In the genomic region with DNA sequence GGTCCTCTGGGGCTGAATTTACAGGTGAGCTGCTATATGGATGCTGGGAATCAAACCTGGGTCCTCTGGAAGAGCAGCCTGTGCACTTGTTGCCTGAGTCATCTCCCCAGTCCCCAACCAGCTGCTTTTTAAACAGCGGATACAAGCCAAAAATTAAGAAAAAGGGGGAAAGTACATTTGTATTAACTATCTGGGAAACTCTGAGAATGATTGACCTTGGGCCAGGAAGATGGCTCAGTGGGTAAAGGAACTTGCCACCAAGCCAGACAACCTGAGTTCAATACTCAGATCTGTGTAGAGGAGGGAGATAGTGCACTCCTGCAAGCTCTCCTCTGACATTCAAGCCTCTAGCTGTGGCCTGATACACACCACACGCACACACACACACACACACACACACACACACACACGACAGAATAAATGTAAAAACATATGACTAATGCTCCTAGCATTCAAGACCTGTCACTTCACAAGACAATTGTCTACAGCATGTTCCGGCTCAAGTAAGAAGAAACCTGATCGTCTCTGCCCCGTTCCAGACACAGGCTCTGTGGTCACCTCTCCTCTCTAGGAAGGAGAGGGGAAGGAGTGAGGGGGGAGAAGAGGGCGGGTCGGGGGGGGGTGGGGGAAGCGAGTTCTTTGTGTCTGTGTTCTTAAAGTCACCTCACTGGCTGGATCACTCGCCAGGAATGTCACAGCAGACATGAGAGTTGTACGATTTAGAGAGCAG, we compare ENCODE assay signal across 19 mouse cellular contexts. TPM values are rescaled to one million over a fixed set of nuclear protein-coding genes. Genes with fewer than 3 reads are reported as not detected.
DNase-seq lines count a peak whose midpoint lies in the region; ATAC-seq and TF ChIP-seq lines count a peak whose summit lies in the region.
"Had no signal": no experiment of that assay in that cellular context is flagged by ENCODE, and none has a peak within 500 bp of the region (broad histone marks: within the 10 kb centered on the region; RNA-seq: fewer than 3 reads in every experiment).

No protein-coding gene starts in this region.

- no peak for DNase-seq in hindbrain, embryonic 10.5 days (ENCODE audit: low spot score)
- DNase-seq in hindbrain, postnatal 0 days (ENCODE audit: low spot score), result no peak
- DNase-seq in midbrain, embryonic 11.5 days (ENCODE audit: low spot score, missing footprints), result no peak
- no peak for DNase-seq in heart, adult 11 months
- DNase-seq in layer of hippocampus, postnatal 14 days (ENCODE audit: low spot score in 2 of 2), result no peak
- DNase-seq: adrenal gland, postnatal 10 days; cerebellum, adult 9-10 months; gastrocnemius, postnatal 36 days; heart, postnatal 36 days; liver; retina, postnatal 1 day had no signal

- TF ChIP-seq CTCF in hindbrain, postnatal 0 days (IDR thresholded peaks at IDR 0.05; ENCODE audit: low read depth), result no peak

- no peak overlapping the region for H3K9ac ChIP-seq in hindbrain, postnatal 0 days (replicated peaks; ENCODE audit: low read length)
- 0 out of 2 replicates have a peak overlapping the region, but pooled peaks have one; percentile 15 for H3K9ac ChIP-seq in midbrain, embryonic 12.5 days (replicated peaks)
- no peak overlapping the region for H3K9ac ChIP-seq in midbrain, embryonic 11.5 days (ENCODE audit: low read length)
- no peak overlapping the region for H3K9ac ChIP-seq in embryonic facial prominence, embryonic 13.5 days
- H3K9ac ChIP-seq: embryonic facial prominence, embryonic 15.5 days; forebrain, embryonic 13.5 days; heart, embryonic 12.5 days; neural tube, embryonic 15.5 days had no signal

- peaks cover 66% of the 10 kb centered on the region for H3K4me1 ChIP-seq in hindbrain, embryonic 10.5 days (replicated peaks)
- H3K4me1 ChIP-seq in hindbrain, postnatal 0 days (ENCODE audit: insufficient read depth, low read length), result peaks cover 7% of the 10 kb centered on the region
- peaks cover 22% of the 10 kb centered on the region for H3K4me1 ChIP-seq in midbrain, embryonic 12.5 days
- H3K4me1 ChIP-seq in midbrain, embryonic 11.5 days (ENCODE audit: control insufficient read depth, insufficient read depth, low read length), result peaks cover 7% of the 10 kb centered on the region
- peaks cover 34% of the 10 kb centered on the region for H3K4me1 ChIP-seq in embryonic facial prominence, embryonic 13.5 days

- peaks cover 51% of the 10 kb centered on the region for H3K27me3 ChIP-seq in hindbrain, embryonic 10.5 days (ENCODE audit: insufficient read depth, poor library complexity, severe bottlenecking)
- no peaks in the 10 kb centered on the region; the same call in 1 of the 2 replicates for H3K27me3 ChIP-seq in hindbrain, postnatal 0 days (ENCODE audit: insufficient read depth, low read length)
- H3K27me3 ChIP-seq in midbrain, embryonic 12.5 days, result peaks cover 31% of the 10 kb centered on the region
- H3K27me3 ChIP-seq in midbrain, embryonic 11.5 days (ENCODE audit: control insufficient read depth, insufficient read depth, low read length), result peaks cover 7% of the 10 kb centered on the region
- H3K27me3 ChIP-seq in embryonic facial prominence, embryonic 13.5 days, result peaks cover 28% of the 10 kb centered on the region
- H3K27me3 ChIP-seq: neural tube, embryonic 15.5 days had no signal

- 34% methylated on average over 11 of the region's 11 CpGs for WGBS in hindbrain, embryonic 10.5 days
- WGBS in hindbrain, postnatal 0 days, result 33% methylated on average over 11 of the region's 11 CpGs
- 35% methylated on average over 10 of the region's 11 CpGs for WGBS in midbrain, embryonic 12.5 days
- 30% methylated on average over 9 of the region's 11 CpGs for WGBS in midbrain, embryonic 11.5 days
- WGBS in embryonic facial prominence, embryonic 13.5 days, result 12% methylated on average over 11 of the region's 11 CpGs

- no peaks in the 10 kb centered on the region for H3K36me3 ChIP-seq in hindbrain, embryonic 10.5 days
- H3K36me3 ChIP-seq in hindbrain, postnatal 0 days (ENCODE audit: insufficient read depth, low read length), result no peaks in the 10 kb centered on the region
- H3K36me3 ChIP-seq in midbrain, embryonic 12.5 days, result no peaks in the 10 kb centered on the region
- no peaks in the 10 kb centered on the region for H3K36me3 ChIP-seq in midbrain, embryonic 11.5 days (ENCODE audit: control insufficient read depth, insufficient read depth, low read length)
- no peaks in the 10 kb centered on the region for H3K36me3 ChIP-seq in embryonic facial prominence, embryonic 13.5 days
- H3K36me3 ChIP-seq: embryonic facial prominence, embryonic 15.5 days; heart, embryonic 12.5 days; neural tube, embryonic 15.5 days had no signal

- no peaks in the 10 kb centered on the region for H3K9me3 ChIP-seq in hindbrain, embryonic 10.5 days
- H3K9me3 ChIP-seq in hindbrain, postnatal 0 days (ENCODE audit: low read length), result no peaks in the 10 kb centered on the region
- no peaks in the 10 kb centered on the region for H3K9me3 ChIP-seq in midbrain, embryonic 12.5 days
- H3K9me3 ChIP-seq in midbrain, embryonic 11.5 days (ENCODE audit: control insufficient read depth, low read length), result no peaks in the 10 kb centered on the region
- no peaks in the 10 kb centered on the region for H3K9me3 ChIP-seq in embryonic facial prominence, embryonic 13.5 days
- H3K9me3 ChIP-seq: embryonic facial prominence, embryonic 15.5 days; forebrain, embryonic 13.5 days; heart, embryonic 12.5 days; megakaryocyte, embryonic 14.5 days; neural tube, embryonic 15.5 days had no signal

- ATAC-seq in hindbrain, postnatal 0 days, result no peak
- no peak for ATAC-seq in midbrain, embryonic 12.5 days (ENCODE audit: low FRiP score, low read depth)
- ATAC-seq in midbrain, embryonic 11.5 days (ENCODE audit: low FRiP score), result no peak
- peak; percentile 72; the same call in 1 of the 2 replicates for ATAC-seq in embryonic facial prominence, embryonic 13.5 days (ENCODE audit: insufficient number of reproducible peaks, insufficient read depth, low FRiP score, low TSS enrichment, low read depth)
- no peak for ATAC-seq in cerebellum, adult (ENCODE audit: insufficient number of reproducible peaks, low FRiP score, low TSS enrichment)
- ATAC-seq: forebrain, embryonic 13.5 days had no signal

- peak overlapping the region; percentile 71 for H3K27ac ChIP-seq in hindbrain, embryonic 10.5 days
- no peak overlapping the region for H3K27ac ChIP-seq in hindbrain, postnatal 0 days
- no peak overlapping the region for H3K27ac ChIP-seq in midbrain, embryonic 12.5 days (replicated peaks)
- no peak overlapping the region for H3K27ac ChIP-seq in midbrain, embryonic 11.5 days (ENCODE audit: low read depth, low read length)
- H3K27ac ChIP-seq in embryonic facial prominence, embryonic 13.5 days, result peak overlapping the region; percentile 55; the same call in 1 of the 2 replicates
- H3K27ac ChIP-seq: embryonic facial prominence, embryonic 15.5 days; forebrain, embryonic 13.5 days; neural tube, embryonic 15.5 days had no signal

- no peak overlapping the region for H3K4me3 ChIP-seq in hindbrain, embryonic 10.5 days
- H3K4me3 ChIP-seq in hindbrain, postnatal 0 days (ENCODE audit: low read length), result no peak overlapping the region
- H3K4me3 ChIP-seq in midbrain, embryonic 12.5 days, result no peak overlapping the region
- no peak overlapping the region for H3K4me3 ChIP-seq in midbrain, embryonic 11.5 days (ENCODE audit: low read depth, low read length)
- no peak overlapping the region for H3K4me3 ChIP-seq in embryonic facial prominence, embryonic 13.5 days
- H3K4me3 ChIP-seq: embryonic facial prominence, embryonic 15.5 days; forebrain, embryonic 13.5 days; heart, embryonic 12.5 days; megakaryocyte, embryonic 14.5 days; neural tube, embryonic 15.5 days had no signal

- no peak overlapping the region for H3K4me2 ChIP-seq in hindbrain, postnatal 0 days (ENCODE audit: low read depth, low read length)
- no peak overlapping the region for H3K4me2 ChIP-seq in midbrain, embryonic 12.5 days (replicated peaks)
- no peak overlapping the region for H3K4me2 ChIP-seq in midbrain, embryonic 11.5 days
- no peak overlapping the region for H3K4me2 ChIP-seq in embryonic facial prominence, embryonic 13.5 days
- H3K4me2 ChIP-seq: embryonic facial prominence, embryonic 15.5 days; forebrain, embryonic 13.5 days; heart, embryonic 12.5 days; neural tube, embryonic 15.5 days had no signal

RNA-seq across cellular contexts. Expression of a gene that starts 35.2 kb away (rescaled TPM):
- 28.1 and 32.8 TPM in 2 replicates for polyA plus RNA-seq in hindbrain, embryonic 10.5 days (2016; fragmentation: Nextera tagmentation; extraction: Ambion mirVana)
- 12.1 and 20.1 TPM in 2 replicates for total RNA-seq in hindbrain, postnatal 0 days (2014; rRNA removed)
- 9.9 and 10.0 TPM in 2 replicates for polyA plus RNA-seq in hindbrain, postnatal 0 days (2015; fragmentation: Nextera tagmentation; extraction: Ambion mirVana)
- 4.5 and 7.2 TPM in 2 replicates for polyA plus RNA-seq in midbrain, embryonic 12.5 days (2016; fragmentation: Nextera tagmentation; extraction: Ambion mirVana)
- polyA plus RNA-seq in midbrain, embryonic 11.5 days (2014; fragmentation: Nextera tagmentation; extraction: Ambion mirVana), result 6.9 and 8.3 TPM in 2 replicates
- polyA plus RNA-seq in embryonic facial prominence, embryonic 13.5 days (2015; fragmentation: Nextera tagmentation; extraction: Ambion mirVana), result 22.1 and 34.0 TPM in 2 replicates
- 1 to 10 TPM; 3.4 to 5.6 TPM for total RNA-seq in layer of hippocampus, postnatal 14 days (2021)

RNA-seq across cellular contexts. Expression of a gene that starts 56.1 kb away (rescaled TPM):
- polyA plus RNA-seq in hindbrain, embryonic 10.5 days (2016; fragmentation: Nextera tagmentation; extraction: Ambion mirVana), result 4.2 and 5.0 TPM in 2 replicates
- 4.5 and 4.9 TPM in 2 replicates for total RNA-seq in hindbrain, postnatal 0 days (2014; rRNA removed)
- 2.8 and 3.1 TPM in 2 replicates for polyA plus RNA-seq in hindbrain, postnatal 0 days (2015; fragmentation: Nextera tagmentation; extraction: Ambion mirVana)
- polyA plus RNA-seq in midbrain, embryonic 12.5 days (2016; fragmentation: Nextera tagmentation; extraction: Ambion mirVana), result 4.4 and 4.6 TPM in 2 replicates
- 2.8 TPM in 2 replicates for polyA plus RNA-seq in midbrain, embryonic 11.5 days (2014; fragmentation: Nextera tagmentation; extraction: Ambion mirVana)
- polyA plus RNA-seq in embryonic facial prominence, embryonic 13.5 days (2015; fragmentation: Nextera tagmentation; extraction: Ambion mirVana), result 12.9 and 14.7 TPM in 2 replicates
- 1 to 10 TPM; 1.0 to 1.1 TPM for total RNA-seq in layer of hippocampus, postnatal 14 days (2021)

Comparison
In these comparisons a context has a peak if more than half of its experiments do, and no peak if none do; other contexts are left out.
1. H3K27ac ChIP-seq: peak in hindbrain, embryonic 10.5 days (single experiment) and embryonic facial prominence, embryonic 13.5 days (single experiment); none in hindbrain, postnatal 0 days (single experiment), midbrain, embryonic 12.5 days (single experiment) and midbrain, embryonic 11.5 days (single experiment).